Mouse (Mus musculus): ENCODE data around the gene Mcm2. TPM values are rescaled to one million over a fixed set of nuclear protein-coding genes. Genes with fewer than 3 reads are reported as not detected.
A peak's percentile ranks its signal among the peaks of the same experiment; 100 is the strongest.

The Mcm2 gene
- polyA plus RNA-seq, 1 experiment from 2014 or later, result 164 TPM

DNA sequence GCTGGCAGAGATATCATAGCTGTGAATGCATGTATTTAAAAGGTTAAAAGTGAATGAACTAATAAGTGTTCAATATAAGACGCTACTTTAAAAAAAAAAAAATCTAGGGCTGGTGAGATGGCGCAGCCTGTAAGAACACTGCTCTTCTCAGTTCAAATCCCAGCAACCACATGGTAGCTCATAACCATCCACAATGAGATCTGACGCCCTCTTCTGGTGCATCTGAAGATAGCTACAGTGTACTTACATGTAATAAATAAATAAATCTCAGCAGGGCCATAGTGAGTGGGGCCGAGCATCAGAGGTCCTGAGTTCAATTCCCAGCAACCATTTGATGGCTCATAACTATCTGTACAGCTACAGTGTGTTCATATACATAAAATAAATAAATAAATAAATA, 19.1 kb downstream of the Mcm2 start:
- peaks cover 1% of the 10 kb centered on the region; the same call in 1 of the 2 replicates for H3K27me3 ChIP-seq (ENCODE audit: insufficient read depth, low read length)
- H3K4me2 ChIP-seq, result no peak overlapping the region
- peaks cover 38% of the 10 kb centered on the region for H3K36me3 ChIP-seq (ENCODE audit: insufficient read depth)
- DNase-seq, result no peak
- no peak overlapping the region for H3K9ac ChIP-seq
- no peaks in the 10 kb centered on the region; the same call in 1 of the 2 replicates for H3K4me1 ChIP-seq (ENCODE audit: insufficient read depth)
- H3K27ac ChIP-seq (ENCODE audit: low read depth), result no peak overlapping the region
- 59% methylated on average over 4 of the region's 4 CpGs for WGBS
- H3K4me3 ChIP-seq (ENCODE audit: low read depth, low read length), result no peak overlapping the region
- TF ChIP-seq CTCF (IDR thresholded peaks at IDR 0.05; ENCODE audit: low read depth), result peak; percentile 32; the same call in 1 of the 2 replicates
- no peaks in the 10 kb centered on the region for H3K9me3 ChIP-seq (ENCODE audit: low read depth, low read length)
- no peak for ATAC-seq (ENCODE audit: insufficient read depth)

DNA sequence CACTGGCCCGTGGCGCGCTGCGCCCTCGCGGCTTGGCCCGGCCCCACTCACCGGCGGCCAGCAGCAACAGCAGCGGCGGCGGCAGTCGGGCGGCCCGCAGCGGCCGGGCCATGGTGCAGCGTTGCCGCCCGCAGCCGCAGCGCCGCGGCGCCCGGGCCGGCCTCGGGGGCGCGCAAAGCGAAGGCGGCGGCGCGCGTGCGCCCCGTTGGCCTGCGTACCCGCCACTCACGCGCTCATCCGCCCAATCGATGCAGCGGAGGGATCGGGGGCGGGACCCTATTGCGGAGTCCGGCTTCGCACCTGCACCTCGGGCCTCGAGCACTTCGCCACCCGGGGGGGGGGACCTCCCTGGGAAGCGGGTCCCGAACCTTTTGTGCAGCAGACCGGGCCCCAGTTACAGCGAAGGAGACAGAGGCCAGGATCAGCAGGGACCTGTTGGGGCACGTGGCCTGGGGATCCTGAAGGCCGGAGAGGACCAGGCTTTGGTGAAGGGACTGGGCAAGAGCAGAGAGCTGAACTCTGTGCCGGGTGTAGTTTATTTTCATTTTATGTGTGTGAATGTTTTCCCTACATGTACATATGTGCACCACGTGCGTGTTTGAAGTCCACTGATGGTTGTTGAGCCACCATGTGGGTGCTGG, 23.6 kb downstream of the Mcm2 start, which contains the start of gene Podxl2:
Podxl2 (minus strand) TSS at position 177 of the 641 bp plus-strand sequence.
- Histone ChIP-seq H3K27ac (ENCODE audit: low read depth) (no peak within 1 kb of the TSS), H3K27me3 (ENCODE audit: insufficient read depth, low read length) (peaks cover 10% of the 10 kb centered on the region; the same call in 1 of the 2 replicates), H3K9me3 (ENCODE audit: low read depth, low read length) (no peaks in the 10 kb centered on the region), H3K4me3 (ENCODE audit: low read depth, low read length) (peak within 1 kb of the TSS; percentile 76), H3K9ac (peak within 1 kb of the TSS; percentile 73), H3K4me2 (peak within 1 kb of the TSS; percentile 99), H3K36me3 (ENCODE audit: insufficient read depth) (no peaks in the 10 kb centered on the region), H3K4me1 (ENCODE audit: insufficient read depth) (no peaks in the 10 kb centered on the region; the same call in 1 of the 2 replicates)
- DNase-seq (peak; percentile 91), ATAC-seq (ENCODE audit: insufficient read depth) (peak; percentile 68)
- WGBS, result 6% methylated on average over 63 of the region's 63 CpGs
- TF ChIP-seq CTCF (IDR thresholded peaks at IDR 0.05; ENCODE audit: low read depth), result no peak

DNA sequence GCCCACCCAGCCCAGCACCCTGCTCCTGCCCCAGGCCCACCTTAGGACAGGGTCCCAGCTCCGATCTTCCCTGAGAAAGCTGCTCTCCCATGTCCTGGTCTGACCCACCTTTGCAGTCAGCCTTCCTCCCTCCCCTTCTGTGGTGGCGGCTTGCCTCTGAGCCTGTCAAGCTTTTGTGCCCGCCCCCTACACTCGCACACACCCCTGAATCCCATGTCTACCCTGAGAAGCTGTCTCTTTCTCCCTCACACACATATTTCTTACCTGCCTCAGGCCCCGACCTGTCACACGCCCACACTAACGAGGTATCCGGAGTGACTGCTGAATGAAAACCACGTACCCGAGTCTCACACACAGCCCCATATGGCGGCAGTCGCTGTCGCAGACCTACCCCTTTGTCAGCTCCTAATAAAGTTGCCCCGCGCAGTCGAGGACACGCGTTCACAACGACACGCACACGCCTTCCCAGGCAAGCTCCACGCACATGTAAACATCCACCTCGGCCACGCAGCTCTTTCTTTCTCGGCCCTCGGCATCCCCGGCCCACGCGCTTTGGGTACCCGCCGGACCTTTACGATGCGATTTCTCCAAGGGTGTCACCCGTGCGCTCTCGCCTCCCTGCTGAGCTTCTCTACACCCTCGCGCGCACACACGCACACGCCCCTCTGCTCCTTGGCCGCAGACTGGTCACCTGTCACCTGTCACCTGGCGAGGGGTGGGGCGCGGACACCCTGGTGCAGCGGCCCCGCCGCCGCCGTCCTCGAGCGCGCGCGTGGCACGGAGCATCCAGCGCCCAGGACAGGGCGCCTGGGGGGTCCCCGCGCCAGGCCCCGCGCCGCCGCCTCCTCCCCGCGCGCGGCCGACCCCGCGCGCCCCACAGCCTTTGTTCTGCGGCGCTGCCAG, 24.4 kb downstream of the Mcm2 start:
- DNase-seq, result peak; percentile 34
- H3K4me3 ChIP-seq (ENCODE audit: low read depth, low read length), result peak overlapping the region; percentile 76
- 2% methylated on average over 63 of the region's 74 CpGs for WGBS
- TF ChIP-seq CTCF (IDR thresholded peaks at IDR 0.05; ENCODE audit: low read depth), result no peak
- peaks cover 10% of the 10 kb centered on the region; the same call in 1 of the 2 replicates for H3K27me3 ChIP-seq (ENCODE audit: insufficient read depth, low read length)
- H3K36me3 ChIP-seq (ENCODE audit: insufficient read depth), result no peaks in the 10 kb centered on the region
- no peak overlapping the region for H3K27ac ChIP-seq (ENCODE audit: low read depth)
- H3K4me1 ChIP-seq (ENCODE audit: insufficient read depth), result no peaks in the 10 kb centered on the region; the same call in 1 of the 2 replicates
- peak; percentile 20 for ATAC-seq (ENCODE audit: insufficient read depth)
- peak overlapping the region; percentile 73 for H3K9ac ChIP-seq
- H3K4me2 ChIP-seq, result peak overlapping the region; percentile 99
- no peaks in the 10 kb centered on the region for H3K9me3 ChIP-seq (ENCODE audit: low read depth, low read length)

DNA sequence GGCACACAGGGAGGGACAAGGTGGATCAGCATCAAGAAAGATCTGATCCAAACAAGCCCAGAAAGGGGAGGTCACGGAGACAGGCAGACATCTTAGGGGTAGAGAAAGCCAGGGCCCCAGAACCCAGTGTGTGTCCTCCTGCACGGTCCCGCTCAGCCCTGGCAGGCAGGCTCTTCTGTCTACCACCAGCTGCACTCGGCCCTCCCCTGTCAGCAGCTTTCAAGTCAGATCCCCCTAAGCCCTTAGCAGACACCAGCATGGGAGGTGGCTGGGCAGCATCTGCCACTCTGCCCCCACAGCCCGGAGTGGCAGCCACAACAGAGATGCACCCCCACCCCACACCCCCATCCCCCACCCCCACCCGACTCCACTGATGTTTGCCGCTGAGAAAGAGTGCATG, 25.8 kb downstream of the Mcm2 start:
- no peak overlapping the region for H3K9ac ChIP-seq
- DNase-seq (no peak), ATAC-seq (ENCODE audit: insufficient read depth) (no peak)
- peak overlapping the region; percentile 99; the same call in 1 of the 2 replicates for H3K4me2 ChIP-seq
- WGBS, result 36% methylated on average over 7 of the region's 7 CpGs
- H3K9me3 ChIP-seq (ENCODE audit: low read depth, low read length), result no peaks in the 10 kb centered on the region
- H3K36me3 ChIP-seq (ENCODE audit: insufficient read depth), result no peaks in the 10 kb centered on the region
- H3K4me3 ChIP-seq (ENCODE audit: low read depth, low read length), result no peak overlapping the region
- peaks cover 10% of the 10 kb centered on the region; the same call in 1 of the 2 replicates for H3K27me3 ChIP-seq (ENCODE audit: insufficient read depth, low read length)
- no peak overlapping the region for H3K27ac ChIP-seq (ENCODE audit: low read depth)
- TF ChIP-seq CTCF (IDR thresholded peaks at IDR 0.05; ENCODE audit: low read depth), result no peak
- no peaks in the 10 kb centered on the region; the same call in 1 of the 2 replicates for H3K4me1 ChIP-seq (ENCODE audit: insufficient read depth)

DNA sequence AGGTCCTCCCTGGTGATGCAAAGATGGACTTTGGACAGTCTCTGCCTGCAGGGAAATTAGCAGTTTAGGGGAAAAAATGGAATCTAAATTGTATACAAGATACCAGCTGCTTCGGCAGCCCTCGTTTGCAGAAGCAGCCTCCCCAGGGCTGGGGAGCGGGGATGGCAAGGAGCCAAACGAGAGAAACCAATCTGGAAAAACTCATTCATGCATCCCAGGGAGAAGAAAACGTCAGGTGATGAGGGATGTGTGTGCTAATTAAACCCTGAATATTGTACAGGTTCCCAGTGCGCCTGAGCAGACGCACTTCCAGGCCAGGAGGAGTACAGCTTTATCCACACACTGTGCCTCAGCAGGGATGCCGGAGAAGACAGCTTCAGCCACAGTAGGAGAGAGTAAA, 27.0 kb downstream of the Mcm2 start:
- 22% methylated on average over 8 of the region's 8 CpGs for WGBS
- DNase-seq (peak; percentile 75), ATAC-seq (ENCODE audit: insufficient read depth) (no peak)
- Histone ChIP-seq H3K4me3 (ENCODE audit: low read depth, low read length) (no peak overlapping the region), H3K27me3 (ENCODE audit: insufficient read depth, low read length) (peaks cover 10% of the 10 kb centered on the region; the same call in 1 of the 2 replicates), H3K36me3 (ENCODE audit: insufficient read depth) (no peaks in the 10 kb centered on the region), H3K4me2 (no peak overlapping the region), H3K27ac (ENCODE audit: low read depth) (no peak overlapping the region), H3K9ac (no peak overlapping the region), H3K9me3 (ENCODE audit: low read depth, low read length) (no peaks in the 10 kb centered on the region), H3K4me1 (ENCODE audit: insufficient read depth) (no peaks in the 10 kb centered on the region; the same call in 1 of the 2 replicates)
- no peak for TF ChIP-seq CTCF (IDR thresholded peaks at IDR 0.05; ENCODE audit: low read depth)

DNA sequence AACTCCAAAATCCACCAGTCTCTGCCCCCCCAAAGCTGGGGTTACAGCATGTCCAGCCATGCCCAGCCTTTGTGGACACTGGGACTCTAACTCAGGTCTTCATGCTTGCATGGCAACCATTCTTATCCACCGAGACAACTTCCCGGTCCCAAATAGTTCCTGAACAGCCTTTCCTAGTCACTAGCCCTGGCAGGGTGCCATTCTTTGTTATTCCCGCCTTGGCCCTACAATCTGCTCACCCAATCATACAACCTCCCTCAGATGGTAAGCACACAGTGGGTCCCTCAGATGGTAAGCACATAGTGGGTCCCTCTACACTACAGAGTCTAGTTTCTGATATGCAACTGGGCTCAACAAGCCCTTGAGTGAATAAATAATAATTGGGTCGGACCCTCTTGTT, 28.0 kb downstream of the Mcm2 start:
- no peaks in the 10 kb centered on the region for H3K9me3 ChIP-seq (ENCODE audit: low read depth, low read length)
- DNase-seq (peak; percentile 46), ATAC-seq (ENCODE audit: insufficient read depth) (no peak)
- H3K9ac ChIP-seq, result no peak overlapping the region
- H3K4me1 ChIP-seq (ENCODE audit: insufficient read depth), result no peaks in the 10 kb centered on the region; the same call in 1 of the 2 replicates
- TF ChIP-seq CTCF (IDR thresholded peaks at IDR 0.05; ENCODE audit: low read depth), result no peak
- 57% methylated on average over 4 of the region's 4 CpGs for WGBS
- H3K4me2 ChIP-seq, result no peak overlapping the region
- peaks cover 10% of the 10 kb centered on the region; the same call in 1 of the 2 replicates for H3K27me3 ChIP-seq (ENCODE audit: insufficient read depth, low read length)
- no peaks in the 10 kb centered on the region for H3K36me3 ChIP-seq (ENCODE audit: insufficient read depth)
- H3K27ac ChIP-seq (ENCODE audit: low read depth), result no peak overlapping the region
- H3K4me3 ChIP-seq (ENCODE audit: low read depth, low read length), result no peak overlapping the region
